Mouse (Mus musculus): Measurements from ENCODE around the gene Thbd. TPM values are rescaled to one million over a fixed set of nuclear protein-coding genes. Genes with fewer than 3 reads are reported as not detected.
A peak's percentile ranks its signal among the peaks of the same experiment; 100 is the strongest.

Gene Thbd
- total and polyA plus RNA-seq, 3 experiments, result not detected

DNA sequence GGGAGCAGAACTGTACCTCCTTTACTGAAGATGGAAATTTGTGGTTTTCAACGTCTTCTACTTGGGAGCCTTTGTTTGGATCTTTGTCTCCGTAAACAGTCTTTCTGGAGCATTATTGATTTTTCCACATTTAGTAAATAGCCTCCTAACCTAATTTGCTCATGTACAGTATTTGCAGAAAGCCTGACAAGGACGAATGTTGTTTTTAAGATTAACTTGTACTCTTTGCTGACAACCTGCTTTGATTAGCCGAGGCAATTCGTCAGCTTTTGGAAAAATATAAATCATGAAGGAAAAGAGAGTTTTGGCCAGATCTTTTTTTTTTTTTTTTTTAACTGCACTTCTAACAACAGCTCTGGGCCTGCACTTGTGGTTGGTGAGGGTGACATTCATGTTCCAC lies 42.6 kb upstream of the Thbd start:
- peaks cover 0 to 35% of the 10 kb centered on the region in 2 experiments; a peak in 2 of 4 replicates for H3K4me1 ChIP-seq (ENCODE audit: control insufficient read depth in 1 of 2, insufficient read depth in 2 of 2)
- TF ChIP-seq USF2 (conservative IDR thresholded peaks at IDR 0.05; ENCODE audit: low read depth, low read length) (no peak), ZNF384 (IDR thresholded peaks at IDR 0.05; ENCODE audit: low read depth, low read length) (peak; percentile 47; the same call in 1 of the 2 replicates)
- no peaks in the 10 kb centered on the region for H3K27me3 ChIP-seq (replicated peaks)
- H3K36me3 ChIP-seq (replicated peaks in 1 of 2; ENCODE audit: control insufficient read depth in 1 of 2, insufficient read depth in 1 of 2, low read length in 1 of 2), result no peaks in the 10 kb centered on the region
- no peak overlapping the region for H3K27ac ChIP-seq (ENCODE audit: insufficient read depth, low read depth)
- dilution Hi-C loops (cut with MboI; ENCODE audit: extremely low pct_ligation_motif_present, extremely low pct_unique_long_range_greater_than_20kb, low sequenced_read_pairs), result no loop called here
- H3K4me2 ChIP-seq (ENCODE audit: insufficient read depth, low read depth, poor library complexity, severe bottlenecking), result no peak overlapping the region
- in situ Hi-C loops (cut with MboI; ENCODE audit: low pct_ligation_motif_present, low pct_unique_long_range_greater_than_20kb, low sequenced_read_pairs), result no loop called here
- H3K9ac ChIP-seq (ENCODE audit: insufficient read depth, low read depth), result no peak overlapping the region
- DNase-seq (ENCODE audit: extremely low read depth), result no peak
- no peaks in the 10 kb centered on the region for H3K9me3 ChIP-seq (replicated peaks; ENCODE audit: low read length)
- no peaks in the 10 kb centered on the region for H3K79me2 ChIP-seq (replicated peaks; ENCODE audit: control insufficient read depth, extremely low read depth, insufficient read depth, poor library complexity, severe bottlenecking)
- no peak overlapping the region for H3K4me3 ChIP-seq (replicated peaks in 1 of 3; ENCODE audit: low read depth in 2 of 3, low read length in 2 of 3, poor library complexity in 1 of 3)

DNA sequence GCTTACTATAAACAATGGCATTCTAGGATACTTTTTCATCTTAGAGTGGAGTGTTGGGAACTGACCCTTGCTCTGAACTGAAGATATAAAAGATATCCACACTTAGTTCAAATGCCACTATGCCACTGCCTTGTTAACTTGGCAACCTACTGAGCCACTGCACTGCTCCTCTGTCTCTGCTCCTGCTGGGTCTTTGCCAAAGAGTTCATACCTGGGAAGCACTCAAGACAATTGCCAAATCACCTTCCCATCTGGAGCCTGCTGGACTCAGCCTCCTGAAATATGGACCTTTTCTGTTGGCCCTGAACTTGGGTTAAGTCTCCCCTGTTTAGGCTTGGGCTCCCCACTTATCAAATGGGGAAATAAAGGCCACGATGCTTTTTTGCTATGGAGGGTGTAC lies 41.7 kb upstream of the Thbd start:
- TF ChIP-seq MXI1 (IDR thresholded peaks at IDR 0.05; ENCODE audit: low read depth, low read length), result no peak
- TF ChIP-seq ZKSCAN1 (IDR thresholded peaks at IDR 0.05; ENCODE audit: borderline replicate concordance, low read depth, low read length), result no peak
- no peak for TF ChIP-seq CTCF (conservative IDR thresholded peaks at IDR 0.05 in 1 of 2, IDR thresholded peaks at IDR 0.05 in 1 of 2; ENCODE audit: low read depth in 2 of 2, low read length in 2 of 2)
- no peak for TF ChIP-seq MYC (IDR thresholded peaks at IDR 0.05; ENCODE audit: low read depth, low read length)
- no peak for TF ChIP-seq PAX5 (IDR thresholded peaks at IDR 0.05; ENCODE audit: low read length)
- no peak for TF ChIP-seq HCFC1 (IDR thresholded peaks at IDR 0.05; ENCODE audit: low read depth, low read length)
- no peak for TF ChIP-seq NRF1 (IDR thresholded peaks at IDR 0.05; ENCODE audit: low read depth, low read length)
- TF ChIP-seq EP300 (IDR thresholded peaks at IDR 0.05; ENCODE audit: low read length), result no peak
- TF ChIP-seq NELFE (IDR thresholded peaks at IDR 0.05; ENCODE audit: low read depth, low read length), result no peak
- no peak for TF ChIP-seq IRF4 (IDR thresholded peaks at IDR 0.05; ENCODE audit: low read depth, low read length)
- no peak for TF ChIP-seq KAT2A (IDR thresholded peaks at IDR 0.05; ENCODE audit: insufficient replicate concordance, low read length)
- TF ChIP-seq ZMIZ1 (IDR thresholded peaks at IDR 0.05; ENCODE audit: low read depth, low read length), result no peak
- TF ChIP-seq GABPA (IDR thresholded peaks at IDR 0.05; ENCODE audit: insufficient replicate concordance, low read depth, low read length), result no peak
- TF ChIP-seq JUND (conservative IDR thresholded peaks at IDR 0.05; ENCODE audit: low read depth, low read length), result no peak
- no peak for TF ChIP-seq RAD21 (IDR thresholded peaks at IDR 0.05; ENCODE audit: low read depth, low read length)
- no peak for TF ChIP-seq MEF2A (IDR thresholded peaks at IDR 0.05; ENCODE audit: borderline replicate concordance, low read depth, low read length)
- no peak for TF ChIP-seq MAX (IDR thresholded peaks at IDR 0.05; ENCODE audit: low read length)
- TF ChIP-seq ELF1 (IDR thresholded peaks at IDR 0.05; ENCODE audit: low read depth, low read length), result no peak
- DNase-seq (ENCODE audit: extremely low read depth), result no peak
- Histone ChIP-seq H3K27ac (ENCODE audit: insufficient read depth, low read depth) (no peak overlapping the region), H3K9ac (ENCODE audit: insufficient read depth, low read depth) (no peak overlapping the region), H3K4me1 (ENCODE audit: control insufficient read depth in 1 of 2, insufficient read depth in 2 of 2) (peaks cover 0 to 25% of the 10 kb centered on the region in 2 experiments; a peak in 2 of 4 replicates), H3K9me3 (replicated peaks; ENCODE audit: low read length) (no peaks in the 10 kb centered on the region), H3K79me2 (replicated peaks; ENCODE audit: control insufficient read depth, extremely low read depth, insufficient read depth, poor library complexity, severe bottlenecking) (no peaks in the 10 kb centered on the region), H3K36me3 (replicated peaks in 1 of 2; ENCODE audit: control insufficient read depth in 1 of 2, insufficient read depth in 1 of 2, low read length in 1 of 2) (no peaks in the 10 kb centered on the region), H3K4me3 (replicated peaks in 1 of 3; ENCODE audit: low read depth in 2 of 3, low read length in 2 of 3, poor library complexity in 1 of 3) (no peak overlapping the region), H3K4me2 (ENCODE audit: insufficient read depth, low read depth, poor library complexity, severe bottlenecking) (no peak overlapping the region), H3K27me3 (replicated peaks) (no peaks in the 10 kb centered on the region)
- in situ Hi-C loops (cut with MboI; ENCODE audit: low pct_ligation_motif_present, low pct_unique_long_range_greater_than_20kb, low sequenced_read_pairs) (no loop called here), dilution Hi-C loops (cut with MboI; ENCODE audit: extremely low pct_ligation_motif_present, extremely low pct_unique_long_range_greater_than_20kb, low sequenced_read_pairs) (no loop called here)

Measured in CH12.LX (cell line).